Mouse (Mus musculus): ENCODE results near the gene Taok1. TPM values are rescaled to one million over a fixed set of nuclear protein-coding genes. Genes with fewer than 3 reads are reported as not detected.

Taok1 gene
- polyA plus RNA-seq, 1 experiment from 2014 or later = 13.9 TPM

DNA sequence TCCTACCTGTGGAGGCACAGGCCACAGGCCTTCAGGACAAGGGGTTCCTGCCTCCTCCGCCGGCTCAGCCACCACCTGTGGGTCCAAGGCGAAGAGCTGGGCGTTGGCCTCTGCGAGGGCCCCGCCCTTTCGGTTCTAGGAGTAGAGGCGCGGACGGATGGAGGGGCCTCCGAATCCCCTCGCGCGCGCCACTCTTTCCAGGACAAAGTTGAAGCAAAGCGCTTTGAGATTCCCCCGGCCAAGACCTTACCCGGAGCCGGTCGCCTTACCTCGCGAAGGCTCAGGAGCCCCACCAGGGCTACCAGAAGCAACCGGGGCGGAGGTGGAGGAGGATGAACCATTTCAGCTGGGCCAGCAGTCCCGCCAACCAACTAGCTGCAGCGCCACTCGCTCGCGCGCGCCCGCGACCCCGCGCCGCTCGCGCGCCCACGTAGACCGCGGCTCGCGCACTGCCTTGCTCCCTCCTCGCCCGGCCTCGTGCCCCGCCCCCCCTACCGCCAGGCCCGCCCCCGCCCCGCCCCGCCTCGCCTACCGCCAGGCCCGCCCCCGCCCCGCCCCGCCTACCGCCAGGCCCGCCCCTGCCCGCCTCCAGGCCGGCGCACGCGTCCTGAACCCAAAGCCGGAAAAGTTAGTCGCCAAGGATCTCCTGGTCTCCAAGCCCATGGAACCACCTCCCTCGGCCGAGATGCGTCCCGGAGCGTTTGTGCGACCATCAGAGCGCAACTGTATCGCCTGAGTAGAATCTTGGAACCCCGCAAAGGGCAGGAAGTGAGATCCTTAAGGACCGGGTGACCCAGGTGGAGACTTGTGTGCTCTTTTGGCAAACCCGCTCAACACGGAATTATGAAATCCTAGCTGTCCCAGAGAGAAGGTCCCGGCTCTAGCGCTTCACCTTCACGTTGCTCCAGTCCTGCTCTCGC, 94.5 kb downstream of the Taok1 start:
- peaks cover 22% of the 10 kb centered on the region for H3K36me3 ChIP-seq
- H3K9me3 ChIP-seq (replicated peaks) = no peaks in the 10 kb centered on the region
- peaks cover 70% of the 10 kb centered on the region for H3K4me1 ChIP-seq
- peak overlapping the region; percentile 85 for H3K27ac ChIP-seq (replicated peaks)
- WGBS = under 1% methylated on average over 70 of the region's 84 CpGs
- H3K4me3 ChIP-seq = peak overlapping the region; percentile 70
- DNase-seq (ENCODE audit: low spot score) = peak; percentile 94
- H3K27me3 ChIP-seq (ENCODE audit: low read depth, poor library complexity, severe bottlenecking) = peaks cover 67% of the 10 kb centered on the region

DNA sequence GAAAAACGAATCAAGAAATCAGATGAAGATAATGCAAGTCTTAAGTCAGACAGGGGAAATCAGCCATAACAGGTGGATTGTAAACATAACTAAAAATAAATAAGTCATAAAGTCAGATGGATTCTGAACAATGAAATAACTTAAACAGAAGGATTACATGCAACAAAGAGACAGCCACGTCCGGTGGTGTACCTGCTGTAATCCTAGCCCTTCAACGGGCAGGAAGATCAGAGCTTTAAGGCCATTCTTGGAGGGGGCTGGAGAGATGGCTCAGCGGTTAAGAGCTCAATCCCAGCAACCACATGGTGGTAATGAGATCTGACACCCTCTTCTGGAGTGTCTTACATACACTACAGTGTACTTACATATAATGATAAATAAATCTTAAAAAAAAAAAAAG, 96.3 kb downstream of the Taok1 start:
- peaks cover 40% of the 10 kb centered on the region for H3K36me3 ChIP-seq
- no peaks in the 10 kb centered on the region for H3K9me3 ChIP-seq (replicated peaks)
- no peak for DNase-seq (ENCODE audit: low spot score)
- H3K27me3 ChIP-seq (ENCODE audit: low read depth, poor library complexity, severe bottlenecking) = peaks cover 48% of the 10 kb centered on the region
- no peak overlapping the region for H3K27ac ChIP-seq (replicated peaks)
- WGBS = 84% methylated on average over 5 of the region's 5 CpGs
- H3K4me3 ChIP-seq = no peak overlapping the region
- peaks cover 63% of the 10 kb centered on the region for H3K4me1 ChIP-seq

DNA sequence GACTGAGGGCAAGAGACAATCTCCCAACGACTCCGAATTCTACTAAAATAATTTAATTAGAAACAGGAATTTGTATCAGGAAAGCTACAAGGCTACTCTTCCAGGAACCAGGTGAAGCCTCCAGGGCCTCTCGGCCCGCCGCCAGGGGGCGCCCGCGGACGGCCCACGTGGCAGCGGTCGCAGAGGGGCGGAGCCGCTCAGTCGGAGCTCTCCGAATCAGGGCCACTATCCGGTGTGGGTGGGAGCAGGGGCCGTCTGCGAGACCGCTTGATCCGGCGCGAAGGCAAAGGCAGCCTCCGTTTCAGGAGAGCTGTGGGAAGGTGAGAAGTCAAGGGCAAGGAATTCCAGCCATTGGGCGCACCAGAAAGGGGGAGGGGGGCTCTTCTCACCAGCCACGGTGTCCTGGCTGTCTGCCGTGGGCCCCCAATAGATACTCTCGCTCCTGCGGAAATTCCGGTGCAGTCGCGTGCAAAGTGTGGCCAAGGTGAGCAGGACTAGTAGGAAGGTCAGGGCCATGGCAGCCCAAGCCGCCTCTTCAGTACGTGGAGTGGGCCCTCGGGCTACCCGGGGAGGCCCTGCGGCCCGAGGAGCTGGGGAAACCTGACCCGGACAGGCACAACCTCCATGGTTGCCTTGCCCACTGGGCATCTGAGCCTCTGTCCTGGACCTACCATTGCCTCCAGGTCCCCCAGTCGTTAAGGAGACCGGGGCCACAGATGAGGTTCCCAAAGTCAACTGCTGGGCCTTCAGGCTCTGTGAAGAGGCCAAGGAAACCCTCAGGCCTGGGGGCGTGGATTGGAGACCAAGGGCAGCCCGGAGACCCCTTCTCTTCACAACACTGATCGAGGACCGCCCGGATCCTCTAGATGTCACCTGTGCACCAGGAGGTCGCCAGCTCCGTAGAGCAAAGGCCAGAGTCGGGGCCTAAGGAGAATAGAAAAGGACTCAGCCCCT, 99.3 kb downstream of the Taok1 start:
- Histone ChIP-seq H3K27ac (replicated peaks) (peak overlapping the region; percentile 70), H3K36me3 (peaks cover 70% of the 10 kb centered on the region), H3K4me1 (peaks cover 33% of the 10 kb centered on the region), H3K4me3 (peak overlapping the region; percentile 53), H3K27me3 (ENCODE audit: low read depth, poor library complexity, severe bottlenecking) (peaks cover 22% of the 10 kb centered on the region), H3K9me3 (replicated peaks) (no peaks in the 10 kb centered on the region)
- DNase-seq (ENCODE audit: low spot score) = peak; percentile 79
- WGBS = 21% methylated on average over 49 of the region's 49 CpGs

DNA sequence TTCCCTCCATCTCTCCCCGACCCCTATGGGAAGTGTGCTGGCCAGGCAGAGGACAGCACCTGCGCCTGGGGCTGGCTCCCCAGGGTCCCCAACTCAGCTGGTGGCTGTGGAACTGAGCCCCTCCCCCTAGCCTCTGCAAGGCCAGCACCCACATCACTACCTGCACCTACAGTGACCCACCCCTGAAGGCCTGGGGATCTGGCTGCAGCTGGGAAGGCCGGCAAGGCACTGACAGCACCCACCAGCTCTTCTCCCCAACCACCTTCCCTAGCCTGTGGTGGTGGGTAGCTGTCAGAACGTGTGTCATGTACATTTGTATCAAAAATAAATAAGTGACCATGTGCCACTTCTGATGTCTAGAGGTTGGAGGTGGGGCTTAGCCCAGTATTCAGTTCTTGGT, 100.2 kb downstream of the Taok1 start:
- Histone ChIP-seq H3K27me3 (ENCODE audit: low read depth, poor library complexity, severe bottlenecking) (peaks cover 22% of the 10 kb centered on the region), H3K27ac (replicated peaks) (no peak overlapping the region), H3K36me3 (peaks cover 79% of the 10 kb centered on the region), H3K4me1 (peaks cover 25% of the 10 kb centered on the region), H3K9me3 (replicated peaks) (no peaks in the 10 kb centered on the region), H3K4me3 (peak overlapping the region; percentile 53; the same call in 1 of the 2 replicates)
- no peak for DNase-seq (ENCODE audit: low spot score)
- WGBS = 77% methylated on average over 4 of the region's 4 CpGs

DNA sequence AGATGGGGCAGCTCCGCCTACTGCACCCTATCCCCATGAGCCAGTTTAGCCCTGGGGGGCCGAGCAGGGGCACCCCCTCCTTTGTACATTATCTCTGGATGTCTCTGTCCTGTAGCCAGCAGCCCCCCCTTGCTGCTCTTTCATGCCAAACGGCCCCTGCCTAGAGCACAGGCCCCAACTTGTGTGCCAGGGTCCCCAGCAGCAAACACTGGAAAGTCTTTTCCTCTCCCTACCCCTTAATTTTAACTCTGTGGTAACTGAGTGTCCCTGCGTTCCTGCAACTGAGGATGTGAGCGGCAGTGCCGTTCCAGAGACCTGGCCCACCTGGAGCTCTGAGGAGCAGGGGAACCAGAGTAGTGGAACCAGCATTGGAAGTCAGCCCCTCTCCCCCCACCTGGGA, 100.7 kb downstream of the Taok1 start:
- Histone ChIP-seq H3K36me3 (peaks cover 84% of the 10 kb centered on the region), H3K27ac (replicated peaks) (no peak overlapping the region), H3K4me1 (peaks cover 21% of the 10 kb centered on the region), H3K4me3 (no peak overlapping the region), H3K27me3 (ENCODE audit: low read depth, poor library complexity, severe bottlenecking) (peaks cover 22% of the 10 kb centered on the region), H3K9me3 (replicated peaks) (no peaks in the 10 kb centered on the region)
- DNase-seq (ENCODE audit: low spot score) = no peak
- WGBS = 82% methylated on average over 6 of the region's 6 CpGs

DNA sequence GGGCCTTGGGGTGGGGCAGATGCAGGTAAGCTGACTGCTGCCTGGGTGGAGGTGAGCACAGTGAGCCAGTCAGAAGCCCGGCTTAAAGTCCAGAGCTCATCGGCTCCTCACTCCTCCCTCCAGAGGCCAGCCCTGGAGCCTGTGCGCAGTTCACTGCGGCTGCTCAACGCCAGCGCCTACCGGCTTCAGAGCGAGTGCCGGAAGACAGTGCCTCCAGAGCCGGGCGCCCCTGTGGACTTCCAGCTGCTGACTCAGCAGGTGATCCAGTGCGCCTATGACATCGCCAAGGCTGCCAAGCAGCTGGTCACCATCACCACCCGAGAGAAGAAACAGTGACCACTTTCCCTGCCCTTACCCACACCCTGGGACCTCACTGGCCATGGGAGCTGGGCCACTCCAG, 101.3 kb downstream of the Taok1 start:
- no peak overlapping the region for H3K27ac ChIP-seq (replicated peaks)
- H3K4me1 ChIP-seq = peaks cover 21% of the 10 kb centered on the region
- WGBS = 85% methylated on average over 14 of the region's 14 CpGs
- peaks cover 22% of the 10 kb centered on the region for H3K27me3 ChIP-seq (ENCODE audit: low read depth, poor library complexity, severe bottlenecking)
- DNase-seq (ENCODE audit: low spot score) = no peak
- no peaks in the 10 kb centered on the region for H3K9me3 ChIP-seq (replicated peaks)
- H3K36me3 ChIP-seq = peaks cover 91% of the 10 kb centered on the region
- no peak overlapping the region for H3K4me3 ChIP-seq

DNA sequence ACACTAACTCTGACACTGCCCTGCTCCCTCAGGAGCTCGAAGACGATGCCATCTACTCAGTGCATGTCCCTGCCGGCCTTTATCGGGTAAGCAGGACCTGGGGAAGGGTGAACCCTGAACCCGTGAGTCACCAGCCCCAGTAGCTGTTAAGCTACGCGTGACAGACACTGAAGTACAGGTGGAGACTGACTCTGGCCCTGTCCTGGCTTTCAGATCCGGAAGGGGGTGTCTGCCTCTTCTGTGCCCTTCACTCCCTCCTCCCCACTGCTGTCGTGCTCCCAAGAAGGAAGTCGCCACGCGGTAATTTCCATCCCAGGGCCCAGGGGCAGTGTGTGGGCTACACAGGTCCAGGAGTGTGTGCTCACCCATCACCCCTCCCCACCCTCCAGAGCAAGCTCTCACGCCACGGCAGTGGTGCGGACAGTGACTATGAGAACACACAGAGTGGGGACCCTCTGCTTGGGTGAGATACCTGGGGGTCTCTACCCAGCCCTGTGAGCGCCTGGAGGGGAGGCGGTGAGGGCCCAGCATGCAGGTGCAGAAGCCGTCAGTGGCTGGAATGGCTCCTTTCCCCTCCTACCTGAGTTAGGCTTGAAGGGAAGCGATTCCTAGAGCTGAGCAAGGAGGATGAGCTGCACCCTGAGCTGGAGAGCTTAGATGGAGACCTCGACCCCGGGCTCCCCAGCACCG, 102.2 kb downstream of the Taok1 start:
- 91% methylated on average over 22 of the region's 22 CpGs for WGBS
- no peak overlapping the region for H3K27ac ChIP-seq (replicated peaks)
- H3K36me3 ChIP-seq = peaks cover 99% of the 10 kb centered on the region
- H3K4me1 ChIP-seq = peaks cover 29% of the 10 kb centered on the region
- 0 out of 2 replicates have a peak overlapping the region, but pooled peaks have one; percentile 2 for H3K4me3 ChIP-seq
- H3K27me3 ChIP-seq (ENCODE audit: low read depth, poor library complexity, severe bottlenecking) = peaks cover 21% of the 10 kb centered on the region
- no peak for DNase-seq (ENCODE audit: low spot score)
- H3K9me3 ChIP-seq (replicated peaks) = no peaks in the 10 kb centered on the region

DNA sequence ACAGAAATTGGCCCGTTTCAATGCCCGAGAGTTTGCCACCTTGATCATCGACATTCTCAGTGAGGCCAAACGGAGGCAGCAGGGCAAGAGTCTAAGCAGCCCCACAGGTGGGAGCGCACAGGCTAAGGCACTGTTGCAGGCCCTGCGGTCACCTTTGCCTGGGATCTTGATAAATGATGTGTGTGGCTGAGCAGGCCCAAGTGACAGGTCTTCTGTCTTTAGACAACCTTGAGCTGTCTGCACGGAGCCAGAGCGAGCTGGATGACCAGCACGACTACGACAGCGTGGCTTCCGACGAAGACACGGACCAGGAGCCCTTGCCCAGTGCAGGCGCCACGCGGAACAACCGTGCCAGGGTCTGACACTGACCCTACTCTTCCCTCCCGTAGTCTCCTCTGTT, 103.2 kb downstream of the Taok1 start:
- Histone ChIP-seq H3K27me3 (ENCODE audit: low read depth, poor library complexity, severe bottlenecking) (peaks cover 11% of the 10 kb centered on the region), H3K4me1 (peaks cover 40% of the 10 kb centered on the region), H3K4me3 (no peak overlapping the region), H3K36me3 (peaks cover 100% of the 10 kb centered on the region), H3K9me3 (replicated peaks) (no peaks in the 10 kb centered on the region), H3K27ac (replicated peaks) (no peak overlapping the region)
- 96% methylated on average over 19 of the region's 19 CpGs for WGBS
- DNase-seq (ENCODE audit: low spot score) = no peak

DNA sequence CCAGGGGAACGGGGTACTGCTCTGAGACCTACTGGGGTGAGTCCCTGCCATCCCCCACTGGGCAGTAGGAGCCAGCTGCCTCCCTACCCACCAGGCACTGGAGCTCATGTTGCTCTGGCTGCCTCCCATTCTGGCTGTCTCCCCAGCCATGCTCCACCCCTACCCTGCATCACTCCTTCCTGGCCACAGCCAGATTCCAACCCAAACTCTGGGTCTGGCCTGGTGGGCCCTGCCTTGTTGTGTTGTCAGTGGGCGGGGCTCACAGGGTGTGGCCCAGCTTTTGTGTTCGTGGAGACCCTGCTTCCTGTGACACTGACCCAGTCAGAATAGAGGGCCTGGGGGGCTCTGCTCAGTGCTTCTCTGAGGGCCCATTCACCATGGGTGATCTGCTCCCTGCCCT, 104.1 kb downstream of the Taok1 start:
- Histone ChIP-seq H3K4me1 (peaks cover 42% of the 10 kb centered on the region), H3K27ac (replicated peaks) (no peak overlapping the region)
- no peak for DNase-seq (ENCODE audit: low spot score)

DNA sequence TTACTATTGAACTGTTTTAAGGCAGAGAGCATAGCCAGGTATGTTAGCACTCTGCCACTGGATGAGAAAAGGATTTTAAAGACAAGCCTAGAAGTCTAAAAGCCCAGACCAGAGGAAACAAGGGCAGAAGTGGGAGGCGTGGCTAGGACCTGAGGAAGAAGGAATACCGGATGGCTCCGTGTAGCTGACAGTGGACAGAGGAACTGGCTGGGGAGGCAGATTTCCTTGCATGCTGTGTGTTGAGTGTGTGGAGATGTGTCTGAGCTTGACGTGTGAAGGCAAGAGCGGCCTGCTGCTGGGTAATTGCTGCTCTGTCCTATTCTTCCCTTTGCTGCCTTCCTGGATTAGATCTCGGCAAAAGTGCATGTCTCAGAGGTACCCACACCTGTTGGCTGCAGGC, 105.1 kb downstream of the Taok1 start:
- DNase-seq (ENCODE audit: low spot score) = no peak
- Histone ChIP-seq H3K4me1 (peaks cover 42% of the 10 kb centered on the region), H3K27me3 (ENCODE audit: low read depth, poor library complexity, severe bottlenecking) (no peaks in the 10 kb centered on the region), H3K36me3 (peaks cover 89% of the 10 kb centered on the region), H3K4me3 (no peak overlapping the region), H3K9me3 (replicated peaks) (no peaks in the 10 kb centered on the region), H3K27ac (replicated peaks) (no peak overlapping the region; the same call in 1 of the 2 replicates)
- WGBS = 85% methylated on average over 6 of the region's 6 CpGs

More for the DNA sequence above, 104.1 kb downstream of the Taok1 start:
- Histone ChIP-seq H3K27me3 (ENCODE audit: low read depth, poor library complexity, severe bottlenecking) (peaks cover 3% of the 10 kb centered on the region), H3K36me3 (peaks cover 99% of the 10 kb centered on the region), H3K9me3 (replicated peaks) (no peaks in the 10 kb centered on the region), H3K4me3 (no peak overlapping the region)
- WGBS = 70% methylated on average over 3 of the region's 3 CpGs

DNA sequence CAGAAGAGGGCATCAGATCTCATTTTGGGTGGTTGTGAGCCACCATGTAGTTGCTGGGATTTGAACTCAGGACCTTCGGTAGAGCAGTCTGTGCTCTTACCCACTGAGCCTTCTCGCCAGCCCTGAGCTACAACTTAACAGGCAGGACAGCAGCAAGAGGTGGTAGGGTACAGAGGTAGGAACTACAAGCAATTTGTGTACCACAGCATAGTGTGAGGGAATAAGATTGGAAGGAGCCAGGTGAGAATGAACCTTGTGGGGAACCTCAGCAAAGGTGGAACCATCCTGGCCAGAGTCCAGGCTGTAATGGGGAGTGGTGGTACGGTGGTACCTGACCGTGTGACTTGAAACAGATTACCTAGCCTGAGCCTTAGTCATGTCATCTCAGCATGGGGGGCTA, 105.6 kb downstream of the Taok1 start:
- Histone ChIP-seq H3K4me1 (peaks cover 43% of the 10 kb centered on the region), H3K4me3 (no peak overlapping the region), H3K9me3 (replicated peaks) (no peaks in the 10 kb centered on the region), H3K27ac (replicated peaks) (no peak overlapping the region), H3K36me3 (peaks cover 86% of the 10 kb centered on the region), H3K27me3 (ENCODE audit: low read depth, poor library complexity, severe bottlenecking) (no peaks in the 10 kb centered on the region)
- 96% methylated on average over 4 of the region's 4 CpGs for WGBS
- DNase-seq (ENCODE audit: low spot score) = no peak

DNA sequence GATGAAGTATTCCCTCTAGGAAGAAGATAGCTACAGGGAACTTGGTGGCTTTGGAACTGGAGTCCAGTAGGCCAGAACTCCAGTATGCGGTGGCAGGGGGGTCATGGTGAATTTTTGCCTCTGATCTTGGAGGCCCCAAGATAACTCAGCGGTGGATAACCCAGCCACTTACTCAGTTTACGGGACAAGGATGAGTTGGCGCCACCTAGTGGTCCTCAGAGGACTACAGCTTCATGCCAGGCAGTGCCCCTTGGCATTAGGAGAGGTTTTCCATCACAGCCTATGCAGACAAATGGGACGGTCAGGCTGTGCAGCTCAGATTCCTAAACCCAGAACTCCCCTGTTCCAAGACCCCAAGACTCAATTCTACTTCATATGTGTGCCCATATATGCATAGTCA, 106.2 kb downstream of the Taok1 start:
- Histone ChIP-seq H3K36me3 (peaks cover 83% of the 10 kb centered on the region), H3K9me3 (replicated peaks) (no peaks in the 10 kb centered on the region), H3K27me3 (ENCODE audit: low read depth, poor library complexity, severe bottlenecking) (no peaks in the 10 kb centered on the region), H3K27ac (replicated peaks) (no peak overlapping the region), H3K4me1 (peaks cover 48% of the 10 kb centered on the region), H3K4me3 (no peak overlapping the region)
- WGBS = 35% methylated on average over 5 of the region's 5 CpGs
- peak; percentile 64 for DNase-seq (ENCODE audit: low spot score)

Measured in midbrain, embryonic 10.5 days (tissue).